Mouse (Mus musculus) kidney, postnatal 0 days (tissue): ENCODE data around the gene Zfp13. TPM values are rescaled to one million over a fixed set of nuclear protein-coding genes. Genes with fewer than 3 reads are reported as not detected.
"Not testable (repeated sequence)": the region's sequence is repeated elsewhere in the genome, so short reads cannot be mapped to it uniquely, and the experiment has no call there.

Experiments
- ATAC-seq: fragments of 200-750 bp; cut with Nextera tagmentation; replicated peaks from 2 replicates; pipeline ENCODE4 v1.8.0; 2017; ENCODE audit warnings: low read depth, moderate number of reproducible peaks, moderate TSS enrichment, moderate library complexity; ENCODE audit not compliant: low FRiP score
- DNase-seq: peaks from one replicate; pipeline ENCODE4 v3.0.0-alpha.2; 2016; ENCODE audit warnings: low spot score
- H3K27ac ChIP-seq: fragments of 300-500 bp; sonication (generic); 2 replicates; pipeline ENCODE4 v1.5.1; 2014; ENCODE audit warnings: mild to moderate bottlenecking
- H3K27me3 ChIP-seq: fragments of 300-500 bp; sonication (generic); 2 replicates; pipeline ENCODE4 v1.6.1; 2014; ENCODE audit warnings: low read length, mixed read lengths; ENCODE audit not compliant: insufficient read depth
- H3K36me3 ChIP-seq: fragments of 300-500 bp; sonication (generic); 2 replicates; pipeline ENCODE4 v1.6.1; 2014; ENCODE audit warnings: low read length, mixed read lengths; ENCODE audit not compliant: insufficient read depth
- H3K4me1 ChIP-seq: fragments of 300-500 bp; sonication (generic); replicated peaks from 2 replicates; pipeline ENCODE4 v1.6.1; 2014; ENCODE audit warnings: antibody characterized with exemption, low read length, mixed read lengths; ENCODE audit not compliant: insufficient read depth
- H3K4me2 ChIP-seq: fragments of 300-500 bp; sonication (generic); 2 replicates; pipeline ENCODE4 v1.6.1; 2014; ENCODE audit warnings: mild to moderate bottlenecking, low read length, moderate library complexity, mixed read lengths
- H3K4me3 ChIP-seq: fragments of 300-500 bp; sonication (generic); replicated peaks from 2 replicates; pipeline ENCODE4 v1.5.1; 2014; ENCODE audit warnings: low read depth, low read length
- H3K9ac ChIP-seq: fragments of 300-500 bp; sonication (generic); 2 replicates; pipeline ENCODE4 v1.6.1; 2014; ENCODE audit warnings: low read depth, low read length
- H3K9me3 ChIP-seq: fragments of 300-500 bp; sonication (generic); replicated peaks from 2 replicates; pipeline ENCODE4 v1.6.1; 2016; ENCODE audit warnings: low read length, inconsistent platforms, mixed read lengths
- CTCF ChIP-seq: IDR thresholded peaks from 2 replicates; pipeline ENCODE4 v1.5.1; 2016; ENCODE audit warnings: antibody characterized with exemption, low read depth, mild to moderate bottlenecking, moderate library complexity
- WGBS: fragments of 180-500 bp; shearing (Covaris S2); extraction: QIAGEN DNeasy Blood & Tissue Kit; methylation state at CpG from one replicate; pipeline ENCODE4 v1.1.7; 2014; 5-methylcytosine and 5-hydroxymethylcytosine counted together
- polyA plus RNA-seq: library from polyadenylated mRNA; unstranded; fragments of >200 nt; fragmentation: Nextera tagmentation; extraction: Ambion mirVana; gene quantifications from 2 replicates; pipeline ENCODE4 v1.2.1, GENCODE M21; 2015

The Zfp13 gene
- polyA plus RNA-seq, 1 experiment from 2014 or later, result 12.6 TPM

- WGBS, result 76% methylated on average over 2 of the region's 2 CpGs
- ATAC-seq (no peak), DNase-seq (peak; percentile 64)
- peak; percentile 64 for TF ChIP-seq CTCF
- H3K4me3 ChIP-seq, result no peak overlapping the region
- H3K27ac ChIP-seq, result no peak overlapping the region
- no peak overlapping the region for H3K9ac ChIP-seq
- H3K9me3 ChIP-seq, result no peaks in the 10 kb centered on the region
- no peaks in the 10 kb centered on the region for H3K36me3 ChIP-seq
- H3K4me2 ChIP-seq, result no peak overlapping the region
- 0 out of 2 replicates have a peak, but pooled peaks cover 4% of the 10 kb centered on the region for H3K4me1 ChIP-seq
- no peaks in the 10 kb centered on the region for H3K27me3 ChIP-seq
Observed at GRCm38 (mm10) chr17:23603542-23603941, 4.3 kb upstream of the Zfp13 start.

DNA sequence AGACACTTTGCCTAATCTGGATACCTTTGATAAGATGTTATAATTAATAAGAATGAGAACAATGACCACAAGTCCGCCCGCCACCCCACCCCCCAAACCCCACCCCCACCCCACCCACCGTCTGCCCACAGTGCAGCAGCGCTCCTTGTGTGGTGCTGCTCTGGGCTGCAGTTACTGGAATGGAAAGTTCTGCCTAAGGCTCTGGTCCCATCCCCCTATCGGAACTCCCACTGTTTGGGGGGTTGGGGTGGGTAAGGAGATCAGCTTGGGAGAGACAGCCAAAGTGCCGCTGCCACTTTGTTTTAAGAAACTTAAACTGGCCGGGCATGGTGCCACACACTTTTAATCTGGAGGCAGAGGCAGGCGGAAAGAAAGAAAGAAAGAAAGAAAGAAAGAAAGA, 3.8 kb upstream of the Zfp13 start:
- Histone ChIP-seq H3K4me3 (no peak overlapping the region), H3K9ac (no peak overlapping the region), H3K4me1 (0 out of 2 replicates have a peak, but pooled peaks cover 4% of the 10 kb centered on the region), H3K4me2 (no peak overlapping the region), H3K27ac (no peak overlapping the region), H3K9me3 (no peaks in the 10 kb centered on the region), H3K36me3 (no peaks in the 10 kb centered on the region), H3K27me3 (no peaks in the 10 kb centered on the region)
- WGBS, result 42% methylated on average over 8 of the region's 8 CpGs
- ATAC-seq, result no peak
- TF ChIP-seq CTCF, result no peak
- DNase-seq, result no peak

- H3K4me1 ChIP-seq, result 0 out of 2 replicates have a peak, but pooled peaks cover 4% of the 10 kb centered on the region
- no peaks in the 10 kb centered on the region for H3K9me3 ChIP-seq
- H3K9ac ChIP-seq, result no peak overlapping the region
- H3K27ac ChIP-seq, result no peak overlapping the region
- no peaks in the 10 kb centered on the region for H3K36me3 ChIP-seq
- 38% methylated on average over 10 of the region's 10 CpGs for WGBS
- no peak overlapping the region for H3K4me3 ChIP-seq
- peak; percentile 38 for DNase-seq
- TF ChIP-seq CTCF, result no peak
- no peak overlapping the region for H3K4me2 ChIP-seq
- no peaks in the 10 kb centered on the region for H3K27me3 ChIP-seq
- ATAC-seq, result no peak
Observed at GRCm38 (mm10) chr17:23601836-23602585, 2.7 kb upstream of the Zfp13 start.

DNA sequence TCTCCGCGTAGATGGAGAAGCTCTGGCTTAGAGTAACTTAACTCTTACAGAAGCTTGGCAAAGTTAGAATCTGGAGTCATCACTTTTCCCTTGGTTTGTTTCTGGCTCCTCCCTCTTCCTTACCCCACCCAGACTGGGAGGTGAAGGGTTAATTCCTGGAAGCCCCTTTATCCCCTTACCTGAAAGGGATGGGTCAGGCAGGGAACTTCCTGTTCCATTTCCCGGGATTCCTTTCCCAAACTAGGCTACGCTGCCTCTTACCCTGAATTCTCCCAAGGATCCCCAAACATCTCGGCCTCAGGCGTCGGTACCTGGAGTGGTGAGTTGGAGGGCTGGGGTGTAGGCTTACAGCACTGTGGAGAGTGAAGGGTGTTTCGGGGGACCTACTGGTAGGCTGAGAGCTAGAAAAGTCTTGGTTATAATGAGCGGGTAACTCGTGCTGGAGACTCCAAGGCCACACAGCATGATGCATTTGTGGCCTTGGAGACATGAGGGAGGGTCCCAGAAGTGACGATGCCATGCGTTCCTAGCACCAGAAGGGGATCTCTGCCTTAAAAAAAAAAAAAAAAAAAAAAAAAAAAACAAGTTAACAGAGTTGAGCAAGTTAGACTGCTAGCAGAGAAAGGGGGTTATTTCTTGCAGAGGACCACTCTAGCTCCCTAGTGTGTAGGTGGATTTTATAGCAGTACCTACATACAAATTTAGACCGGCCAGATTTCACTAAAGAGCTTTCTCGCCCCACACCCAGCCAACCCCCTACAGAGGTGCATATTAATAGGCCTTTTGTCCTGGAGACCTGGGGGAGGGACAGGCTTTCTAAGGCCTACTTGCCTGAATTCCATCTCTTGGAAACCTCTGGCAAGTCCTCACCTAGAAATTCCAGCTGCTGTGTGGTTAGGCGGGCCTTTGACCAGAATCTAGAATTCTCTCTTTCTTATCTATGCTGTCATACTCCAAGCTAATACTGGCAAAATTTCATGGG, 1.6 kb upstream of the Zfp13 start, which contains the start of gene Zscan10:
Gene Zscan10, plus strand, starts transcription at position 216 of the 982 bp plus-strand sequence.
- Histone ChIP-seq H3K9ac (no peak within 1 kb of the TSS), H3K4me2 (peak within 1 kb of the TSS; percentile 56), H3K4me1 (0 out of 2 replicates have a peak, but pooled peaks cover 4% of the 10 kb centered on the region), H3K27me3 (no peaks in the 10 kb centered on the region), H3K9me3 (no peaks in the 10 kb centered on the region), H3K27ac (peak within 1 kb of the TSS; percentile 90; the same call in 1 of the 2 replicates), H3K4me3 (peak within 1 kb of the TSS; percentile 40; the same call in 1 of the 2 replicates), H3K36me3 (no peaks in the 10 kb centered on the region)
- ATAC-seq (no peak), DNase-seq (no peak)
- WGBS, result 62% methylated on average over 15 of the region's 15 CpGs
- TF ChIP-seq CTCF, result no peak

DNA sequence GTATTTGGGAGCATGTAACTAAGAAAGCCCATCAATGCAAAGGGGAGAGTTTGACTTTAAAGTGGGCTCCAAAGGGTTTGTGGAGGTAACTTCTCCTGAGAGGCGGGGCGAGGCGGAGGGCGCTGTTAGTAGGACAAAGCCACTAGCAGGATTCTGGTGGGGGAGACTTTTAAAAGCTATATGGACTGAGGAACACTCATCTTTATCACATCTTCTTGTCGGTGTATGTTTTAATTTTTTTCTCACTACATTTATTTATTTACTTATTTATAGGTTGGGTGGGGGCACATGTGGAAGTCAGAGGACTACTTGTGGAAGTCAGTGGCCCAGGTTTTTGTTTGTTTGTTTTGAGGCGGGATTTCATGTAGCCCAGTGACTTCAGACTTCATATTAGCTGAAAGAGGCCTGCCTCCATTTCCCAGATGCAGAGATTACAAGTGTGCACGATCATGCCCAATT, 347 bp upstream of the Zfp13 start:
- DNase-seq, result no peak
- peak overlapping the region; percentile 56 for H3K4me2 ChIP-seq
- H3K9ac ChIP-seq, result peak overlapping the region; percentile 63
- 36% methylated on average over 7 of the region's 7 CpGs for WGBS
- ATAC-seq, result no peak
- H3K4me3 ChIP-seq, result peak overlapping the region; percentile 40
- no peaks in the 10 kb centered on the region for H3K27me3 ChIP-seq
- no peaks in the 10 kb centered on the region for H3K9me3 ChIP-seq
- TF ChIP-seq CTCF, result no peak
- H3K36me3 ChIP-seq, result no peaks in the 10 kb centered on the region
- peak overlapping the region; percentile 90 for H3K27ac ChIP-seq
- 0 out of 2 replicates have a peak, but pooled peaks cover 4% of the 10 kb centered on the region for H3K4me1 ChIP-seq

- ATAC-seq, H3K4me3 ChIP-seq, H3K9ac ChIP-seq, H3K9me3 ChIP-seq, DNase-seq, H3K36me3 ChIP-seq, H3K27ac ChIP-seq, H3K4me1 ChIP-seq, H3K4me2 ChIP-seq, H3K27me3 ChIP-seq: not testable (repeated sequence)
- 87% methylated on average over 4 of the region's 4 CpGs for WGBS
Observed at GRCm38 (mm10) chr17:23595139-23595538, 4.1 kb downstream of the Zfp13 start.
